Mouse (Mus musculus): ENCODE results near the gene Sypl. TPM values are rescaled to one million over a fixed set of nuclear protein-coding genes. Genes with fewer than 3 reads are reported as not detected.

The Sypl gene
- polyA plus RNA-seq, 1 experiment from 2014 or later, result 50.9 TPM

GRCm38 (mm10) chr12:32924245-32924644 is 29.4 kb upstream of the Sypl start:
- peaks cover 15% of the 10 kb centered on the region for H3K4me1 ChIP-seq
- no peak for ATAC-seq (ENCODE audit: low FRiP score)
- H3K27ac ChIP-seq, result no peak overlapping the region
- WGBS, result 32% methylated on average over 3 of the region's 3 CpGs
- no peak overlapping the region for H3K4me3 ChIP-seq
- H3K36me3 ChIP-seq, result no peaks in the 10 kb centered on the region
- H3K9me3 ChIP-seq (replicated peaks), result no peaks in the 10 kb centered on the region
- no peak overlapping the region for H3K4me2 ChIP-seq (replicated peaks)
- H3K27me3 ChIP-seq, result no peaks in the 10 kb centered on the region
- H3K9ac ChIP-seq, result no peak overlapping the region

- peaks cover 15% of the 10 kb centered on the region for H3K4me1 ChIP-seq
- 0 out of 2 replicates have a peak overlapping the region, but pooled peaks have one; percentile 17 for H3K27ac ChIP-seq
- H3K4me2 ChIP-seq (replicated peaks), result peak overlapping the region; percentile 12; the same call in 1 of the 2 replicates
- H3K4me3 ChIP-seq, result no peak overlapping the region
- H3K9me3 ChIP-seq (replicated peaks), result no peaks in the 10 kb centered on the region
- H3K9ac ChIP-seq, result no peak overlapping the region
- H3K27me3 ChIP-seq, result no peaks in the 10 kb centered on the region
- WGBS, result 57% methylated on average over 18 of the region's 18 CpGs
- no peaks in the 10 kb centered on the region for H3K36me3 ChIP-seq
- peak; percentile 86 for ATAC-seq (ENCODE audit: low FRiP score)
Measured at GRCm38 (mm10) chr12:32926331-32927172, 27.1 kb upstream of the Sypl start.

- Histone ChIP-seq H3K4me1 (peaks cover 15% of the 10 kb centered on the region), H3K27me3 (no peaks in the 10 kb centered on the region), H3K36me3 (no peaks in the 10 kb centered on the region), H3K9me3 (replicated peaks) (no peaks in the 10 kb centered on the region), H3K4me2 (replicated peaks) (no peak overlapping the region), H3K9ac (no peak overlapping the region), H3K4me3 (no peak overlapping the region), H3K27ac (no peak overlapping the region)
- ATAC-seq (ENCODE audit: low FRiP score), result no peak
- 87% methylated on average over 10 of the region's 10 CpGs for WGBS
Measured at GRCm38 (mm10) chr12:32927231-32927835, 26.4 kb upstream of the Sypl start.

DNA sequence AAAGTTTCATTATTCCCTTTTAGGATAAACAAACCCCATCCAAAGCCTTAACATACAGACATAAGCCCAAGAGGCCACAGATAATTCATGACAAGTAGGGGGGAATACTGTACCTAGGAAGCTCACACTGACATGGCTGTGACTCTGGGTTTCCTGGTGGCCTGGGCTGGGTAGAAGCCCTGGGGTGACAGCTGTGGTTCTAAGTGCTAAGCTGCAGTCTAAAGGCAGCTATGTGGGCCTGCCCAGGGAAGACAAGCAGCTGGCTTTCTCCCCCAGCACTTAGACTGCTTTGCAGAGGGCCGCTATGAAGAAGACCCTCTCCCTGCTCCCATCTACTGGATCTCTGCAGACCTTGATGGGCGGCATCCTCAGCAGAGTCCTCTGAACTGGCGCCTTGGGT is 25.5 kb upstream of the Sypl start:
- H3K27ac ChIP-seq, result no peak overlapping the region
- H3K9me3 ChIP-seq (replicated peaks), result no peaks in the 10 kb centered on the region
- ATAC-seq (ENCODE audit: low FRiP score), result no peak
- WGBS, result 40% methylated on average over 3 of the region's 3 CpGs
- H3K4me2 ChIP-seq (replicated peaks), result no peak overlapping the region
- H3K27me3 ChIP-seq, result no peaks in the 10 kb centered on the region
- H3K36me3 ChIP-seq, result no peaks in the 10 kb centered on the region
- no peak overlapping the region for H3K4me3 ChIP-seq
- no peak overlapping the region for H3K9ac ChIP-seq
- H3K4me1 ChIP-seq, result peaks cover 15% of the 10 kb centered on the region

DNA sequence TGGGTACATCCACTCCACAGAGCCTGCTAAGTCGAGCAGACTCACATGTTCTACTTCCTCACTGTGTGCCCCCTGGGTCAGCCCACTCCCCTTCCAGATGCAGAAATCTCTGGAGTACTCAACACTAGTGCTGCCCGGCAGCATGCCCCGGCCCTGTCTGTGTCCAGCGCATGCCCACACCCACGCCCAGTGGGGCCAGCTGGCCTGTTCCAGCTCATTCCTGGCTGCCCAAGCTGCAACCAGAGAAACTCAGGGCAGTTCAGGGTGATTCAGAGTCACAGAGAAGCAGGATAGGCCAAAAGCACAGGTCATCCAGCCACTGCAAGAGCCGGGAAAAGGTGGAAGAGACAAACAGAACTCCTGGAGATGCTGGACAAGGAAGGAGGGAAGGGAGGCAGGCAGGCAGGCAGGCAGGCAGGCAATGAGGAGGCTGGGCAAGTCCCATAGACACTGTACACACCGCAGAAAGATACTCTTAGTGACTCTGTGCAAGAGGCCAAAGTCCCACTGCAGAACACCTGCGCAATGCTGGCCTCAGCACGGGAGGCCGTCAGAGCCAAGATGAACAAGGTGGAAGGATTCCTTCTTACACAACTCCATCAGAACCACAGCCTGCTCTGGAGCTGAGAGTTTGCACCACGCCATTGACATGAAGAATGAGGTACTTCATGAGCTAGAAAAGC is 23.7 kb upstream of the Sypl start:
- no peak overlapping the region for H3K9ac ChIP-seq
- H3K27ac ChIP-seq, result no peak overlapping the region
- H3K36me3 ChIP-seq, result no peaks in the 10 kb centered on the region
- H3K4me3 ChIP-seq, result no peak overlapping the region
- no peaks in the 10 kb centered on the region for H3K27me3 ChIP-seq
- WGBS, result 85% methylated on average over 11 of the region's 11 CpGs
- ATAC-seq (ENCODE audit: low FRiP score), result no peak
- H3K4me1 ChIP-seq, result peaks cover 15% of the 10 kb centered on the region
- no peak overlapping the region for H3K4me2 ChIP-seq (replicated peaks)
- no peaks in the 10 kb centered on the region for H3K9me3 ChIP-seq (replicated peaks)

DNA sequence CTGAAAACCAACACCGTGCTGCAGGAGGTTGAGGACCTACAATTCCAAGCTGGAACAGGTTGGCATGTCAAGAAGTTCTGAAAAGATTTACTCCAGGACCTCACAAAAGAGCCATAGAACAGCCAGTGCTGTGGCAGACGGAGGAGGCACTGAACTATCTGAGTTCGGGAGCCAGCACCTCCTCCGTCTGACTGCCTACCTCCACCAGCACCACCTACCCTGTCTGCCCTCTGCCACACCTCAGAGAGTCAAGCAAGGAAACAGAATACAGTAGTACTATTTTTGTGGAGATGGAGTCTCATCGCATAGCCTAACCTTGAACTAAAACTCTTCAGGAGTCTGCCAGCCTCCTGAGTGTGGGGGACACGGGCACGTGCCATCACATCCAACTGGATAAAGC is 23.1 kb upstream of the Sypl start:
- Histone ChIP-seq H3K9me3 (replicated peaks) (no peaks in the 10 kb centered on the region), H3K36me3 (no peaks in the 10 kb centered on the region), H3K4me3 (no peak overlapping the region), H3K4me1 (peaks cover 15% of the 10 kb centered on the region), H3K4me2 (replicated peaks) (no peak overlapping the region), H3K9ac (no peak overlapping the region), H3K27ac (no peak overlapping the region), H3K27me3 (no peaks in the 10 kb centered on the region)
- WGBS, result 88% methylated on average over 7 of the region's 7 CpGs
- ATAC-seq (ENCODE audit: low FRiP score), result no peak

DNA sequence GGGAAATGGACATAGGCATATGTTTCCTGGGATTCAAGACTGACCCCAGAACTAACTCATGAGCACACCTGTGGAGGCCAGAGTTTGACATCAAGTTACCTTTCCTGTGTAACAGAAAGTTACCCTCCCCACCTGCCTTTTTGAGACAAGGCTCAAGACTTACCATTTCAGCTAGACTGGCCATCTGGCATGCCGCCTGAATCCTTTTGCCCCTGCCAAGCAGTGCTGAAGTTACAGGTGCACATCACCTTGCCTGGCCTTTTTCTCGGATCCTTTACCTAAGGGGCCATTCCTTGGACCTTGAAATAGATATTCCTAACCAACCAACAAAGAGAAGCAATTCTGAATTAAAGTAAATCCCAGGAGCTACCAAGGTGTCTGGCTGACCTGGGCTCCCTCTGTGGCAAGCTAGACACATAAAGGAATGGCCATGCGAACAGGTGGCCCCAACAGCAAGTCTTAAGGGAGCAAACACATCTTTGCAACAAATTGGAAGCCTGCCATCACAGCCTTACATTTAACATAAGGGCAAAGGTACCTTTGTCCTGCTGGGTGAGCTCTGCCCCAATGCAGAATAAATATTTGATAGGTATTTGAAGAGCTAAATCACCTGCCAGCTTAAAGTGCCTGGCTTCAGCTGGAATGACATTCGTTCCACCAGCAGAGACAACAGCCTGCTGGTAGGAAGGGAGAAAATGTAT is 17.3 kb upstream of the Sypl start:
- H3K27me3 ChIP-seq, result no peaks in the 10 kb centered on the region
- no peaks in the 10 kb centered on the region for H3K4me1 ChIP-seq
- H3K4me2 ChIP-seq (replicated peaks), result no peak overlapping the region
- H3K4me3 ChIP-seq, result no peak overlapping the region
- ATAC-seq (ENCODE audit: low FRiP score), result no peak
- H3K36me3 ChIP-seq, result no peaks in the 10 kb centered on the region
- WGBS, result 85% methylated on average over 4 of the region's 4 CpGs
- no peak overlapping the region for H3K27ac ChIP-seq
- no peak overlapping the region for H3K9ac ChIP-seq
- H3K9me3 ChIP-seq (replicated peaks), result no peaks in the 10 kb centered on the region

GRCm38 (mm10) chr12:32941141-32941540 is 12.6 kb upstream of the Sypl start:
- H3K4me2 ChIP-seq (replicated peaks), result no peak overlapping the region
- H3K9me3 ChIP-seq (replicated peaks), result no peaks in the 10 kb centered on the region
- no peak overlapping the region for H3K9ac ChIP-seq
- no peaks in the 10 kb centered on the region for H3K4me1 ChIP-seq
- H3K4me3 ChIP-seq, result no peak overlapping the region
- no peak for ATAC-seq (ENCODE audit: low FRiP score)
- no peak overlapping the region for H3K27ac ChIP-seq
- no peaks in the 10 kb centered on the region for H3K27me3 ChIP-seq
- 86% methylated on average over 4 of the region's 4 CpGs for WGBS
- H3K36me3 ChIP-seq, result no peaks in the 10 kb centered on the region

GRCm38 (mm10) chr12:32943347-32943746 is 10.3 kb upstream of the Sypl start:
- ATAC-seq (ENCODE audit: low FRiP score), result no peak
- 72% methylated on average over 4 of the region's 4 CpGs for WGBS
- Histone ChIP-seq H3K4me2 (replicated peaks) (no peak overlapping the region), H3K4me1 (no peaks in the 10 kb centered on the region), H3K27ac (no peak overlapping the region), H3K27me3 (no peaks in the 10 kb centered on the region), H3K9me3 (replicated peaks) (no peaks in the 10 kb centered on the region), H3K9ac (no peak overlapping the region), H3K4me3 (no peak overlapping the region), H3K36me3 (no peaks in the 10 kb centered on the region)

DNA sequence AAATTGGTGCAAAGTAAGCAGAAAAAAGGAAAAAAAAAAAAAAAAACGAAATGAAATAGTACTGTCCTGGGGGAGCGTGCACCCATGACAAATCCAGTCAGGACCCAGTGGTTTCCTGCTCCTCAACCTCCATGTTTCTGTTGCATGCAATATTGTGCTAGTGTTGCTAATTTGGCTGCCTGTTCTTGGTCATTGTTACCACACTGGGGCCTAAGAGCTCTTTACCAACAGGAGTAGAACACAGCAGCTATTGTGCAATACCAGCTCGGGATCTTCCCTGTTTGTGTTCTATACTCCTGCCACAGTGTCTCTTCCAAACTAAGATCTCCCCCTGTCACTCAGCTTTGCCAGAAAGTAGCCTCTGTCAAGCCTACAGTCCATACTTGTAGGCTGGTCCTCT is 9.7 kb upstream of the Sypl start:
- Histone ChIP-seq H3K36me3 (no peaks in the 10 kb centered on the region), H3K9ac (no peak overlapping the region), H3K27me3 (no peaks in the 10 kb centered on the region), H3K4me2 (replicated peaks) (no peak overlapping the region), H3K4me3 (no peak overlapping the region), H3K9me3 (replicated peaks) (no peaks in the 10 kb centered on the region), H3K27ac (no peak overlapping the region), H3K4me1 (no peaks in the 10 kb centered on the region)
- WGBS, result 69% methylated on average over 3 of the region's 3 CpGs
- no peak for ATAC-seq (ENCODE audit: low FRiP score)

DNA sequence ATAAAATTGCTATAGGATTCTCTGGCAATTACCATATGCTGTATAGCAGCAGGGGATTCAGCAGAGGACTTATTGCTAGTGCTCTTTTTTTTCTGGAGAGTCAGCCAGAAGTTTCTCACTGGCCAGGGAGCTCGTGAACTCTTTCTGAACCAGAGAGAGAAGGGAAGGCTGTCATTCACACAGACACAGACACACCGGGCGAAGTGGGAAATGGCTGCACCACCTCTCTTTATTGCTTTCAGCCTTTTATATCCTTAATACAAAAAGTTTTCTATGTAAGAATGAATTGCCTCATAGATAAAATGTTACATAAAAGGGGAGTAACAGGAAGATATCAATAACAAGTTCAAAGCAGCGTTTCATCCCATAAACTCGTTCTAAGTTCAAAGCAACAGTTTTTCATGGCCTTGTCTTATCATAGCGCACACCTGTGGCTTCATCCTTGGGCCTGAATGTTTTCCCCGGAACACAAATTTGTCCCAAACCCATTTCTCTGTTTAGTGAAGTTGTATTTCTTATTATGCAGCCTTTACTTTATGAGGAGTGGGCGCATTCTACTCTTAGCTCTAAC is 8.7 kb upstream of the Sypl start:
- Histone ChIP-seq H3K4me2 (replicated peaks) (no peak overlapping the region), H3K9me3 (replicated peaks) (no peaks in the 10 kb centered on the region), H3K27ac (no peak overlapping the region), H3K4me3 (no peak overlapping the region), H3K9ac (no peak overlapping the region), H3K36me3 (no peaks in the 10 kb centered on the region), H3K27me3 (no peaks in the 10 kb centered on the region), H3K4me1 (no peaks in the 10 kb centered on the region)
- WGBS, result 79% methylated on average over 8 of the region's 8 CpGs
- no peak for ATAC-seq (ENCODE audit: low FRiP score)

DNA sequence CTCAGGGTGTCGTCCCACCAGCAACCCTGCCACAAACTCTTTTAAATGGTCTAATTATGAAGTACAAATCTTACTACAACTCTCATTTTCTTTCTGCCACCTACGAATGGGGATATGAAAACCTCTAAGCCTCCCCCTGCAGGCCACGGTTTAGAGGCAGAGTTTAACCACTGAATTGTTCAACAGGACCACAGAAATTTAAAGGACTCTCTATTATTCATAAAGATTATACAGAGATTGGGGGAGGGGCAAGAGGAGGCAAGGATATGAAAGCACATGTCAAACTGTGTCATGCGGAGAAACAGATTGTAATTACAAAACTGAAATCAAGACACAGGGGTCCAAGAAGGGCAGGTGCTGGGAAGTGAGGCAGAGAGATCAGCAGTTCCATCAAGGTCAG is 7.3 kb upstream of the Sypl start:
- no peak for ATAC-seq (ENCODE audit: low FRiP score)
- H3K4me3 ChIP-seq, result no peak overlapping the region
- H3K4me2 ChIP-seq (replicated peaks), result no peak overlapping the region
- 77% methylated on average over 4 of the region's 4 CpGs for WGBS
- H3K27me3 ChIP-seq, result no peaks in the 10 kb centered on the region
- H3K9me3 ChIP-seq (replicated peaks), result no peaks in the 10 kb centered on the region
- no peaks in the 10 kb centered on the region for H3K36me3 ChIP-seq
- no peaks in the 10 kb centered on the region for H3K4me1 ChIP-seq
- H3K9ac ChIP-seq, result no peak overlapping the region
- H3K27ac ChIP-seq, result no peak overlapping the region

Measured in hindbrain, embryonic 12.5 days (tissue).